Mouse (Mus musculus): ENCODE results near the gene Zfp687.

- TF ChIP-seq CTCF (conservative IDR thresholded peaks at IDR 0.05; ENCODE audit: low read length) (no peak), POU5F1 (IDR thresholded peaks at IDR 0.05; ENCODE audit: borderline replicate concordance, low read length) (no peak), NANOG (IDR thresholded peaks at IDR 0.05; ENCODE audit: borderline replicate concordance, low read length) (no peak)
These were observed 26.4 kb upstream of the Zfp687 start for GRCm38 (mm10) chr3:95041625-95042024.
